Mouse (Mus musculus) thymus, adult 2 months (tissue): ENCODE results near the gene Gm7233. TPM values are rescaled to one million over a fixed set of nuclear protein-coding genes. Genes with fewer than 3 reads are reported as not detected.
"Not testable (repeated sequence)": the region's sequence is repeated elsewhere in the genome, so short reads cannot be mapped to it uniquely, and the experiment has no call there.

Experiments used
- DNase-seq: peaks from one replicate; pipeline ENCODE4 v3.0.0; 2021
- H3K27ac ChIP-seq: fragments of 200-500 bp; 2 replicates; pipeline ENCODE4 v1.5.1; 2012; ENCODE audit warnings: low read length, control low read depth; ENCODE audit not compliant: control insufficient read depth, insufficient read depth
- H3K27me3 ChIP-seq: fragments of 200-500 bp; 2 replicates; pipeline ENCODE4 v1.6.1; 2012; ENCODE audit warnings: mild to moderate bottlenecking, low read length, moderate library complexity, mixed read lengths; ENCODE audit not compliant: control insufficient read depth, insufficient read depth
- H3K36me3 ChIP-seq: fragments of 200-500 bp; 2 replicates; pipeline ENCODE4 v1.6.1; 2012; ENCODE audit warnings: mild to moderate bottlenecking, low read length, moderate library complexity; ENCODE audit not compliant: control insufficient read depth, insufficient read depth
- H3K4me1 ChIP-seq: fragments of 200-500 bp; replicated peaks from 2 replicates; pipeline ENCODE4 v1.6.1; 2012; ENCODE audit warnings: low read length; ENCODE audit not compliant: control insufficient read depth, insufficient read depth
- H3K4me3 ChIP-seq: fragments of 200-500 bp; 2 replicates; pipeline ENCODE4 v1.5.1; 2012; ENCODE audit warnings: mild to moderate bottlenecking, low read length, control low read depth, moderate library complexity; ENCODE audit not compliant: control insufficient read depth, insufficient read depth
- WGBS: fragments of 180-500 bp; shearing (Covaris S2); methylation state at CpG from one replicate; pipeline ENCODE4 v1.1.7; 2018; 5-methylcytosine and 5-hydroxymethylcytosine counted together
- polyA plus RNA-seq: library from polyadenylated mRNA; depleted of rRNA; stranded (reverse); fragments of >200 nt; gene quantifications from 2 replicates; pipeline ENCODE4 v1.2.3, GENCODE M21; 2012; rRNA removed

Gene Gm7233
- polyA plus RNA-seq = not detected in 2 replicates

GRCm38 (mm10) chr14:43179567-43179966 is at the start of gene Gm7233:
TSS of gene Gm7233 (plus strand) at chr14:43179867.
- H3K4me3 ChIP-seq, DNase-seq, H3K27me3 ChIP-seq, H3K36me3 ChIP-seq, H3K27ac ChIP-seq, H3K4me1 ChIP-seq: not testable (repeated sequence)
- 82% methylated on average over 5 of the region's 5 CpGs for WGBS

GRCm38 (mm10) chr14:43167189-43167588 is 12.5 kb upstream of the Gm7233 start:
- not testable (repeated sequence) for H3K4me3 ChIP-seq, DNase-seq, H3K4me1 ChIP-seq, H3K27ac ChIP-seq, H3K27me3 ChIP-seq, H3K36me3 ChIP-seq
- WGBS = 83% methylated on average over 4 of the region's 4 CpGs

GRCm38 (mm10) chr14:43167942-43168341 is 11.7 kb upstream of the Gm7233 start:
- H3K27ac ChIP-seq, H3K4me1 ChIP-seq, DNase-seq, H3K36me3 ChIP-seq, H3K4me3 ChIP-seq, H3K27me3 ChIP-seq: not testable (repeated sequence)
- WGBS = no CpG with 5 or more reads among the region's 10 CpGs

GRCm38 (mm10) chr14:43168573-43169170 is 11.0 kb upstream of the Gm7233 start:
- not testable (repeated sequence) for H3K36me3 ChIP-seq, H3K27me3 ChIP-seq, H3K27ac ChIP-seq, DNase-seq, H3K4me3 ChIP-seq, H3K4me1 ChIP-seq
- WGBS = 54% methylated on average over 1 of the region's 10 CpGs

GRCm38 (mm10) chr14:43235204-43235603 is 55.5 kb downstream of the Gm7233 start, which contains the start of gene Gm8122:
TSS of gene Gm8122 (minus strand) at chr14:43235304.
- not testable (repeated sequence) for H3K4me1 ChIP-seq, DNase-seq, H3K27me3 ChIP-seq, H3K27ac ChIP-seq, H3K36me3 ChIP-seq, H3K4me3 ChIP-seq
- WGBS = 94% methylated on average over 4 of the region's 4 CpGs

Other genes with a start within 250 kb of the Gm7233 start
- gene Gm8082, start 186.2 kb upstream of the Gm7233 start, polyA plus RNA-seq = not detected in 2 replicates
- gene Gm10376, start 164.2 kb upstream of the Gm7233 start, polyA plus RNA-seq = not detected in 2 replicates
- gene Gm8094, start 103.2 kb upstream of the Gm7233 start, polyA plus RNA-seq = not detected in 2 replicates
- not detected in 2 replicates for gene Gm8104, start 79.3 kb upstream of the Gm7233 start, polyA plus RNA-seq
- gene Gm8122, start 55.4 kb downstream of the Gm7233 start, polyA plus RNA-seq = not detected in 2 replicates
- gene Gm8126, start 78.8 kb downstream of the Gm7233 start, polyA plus RNA-seq = 0.07 TPM in 1 of 2 replicates, not detected in the other
- gene Gm9732, start 95.2 kb downstream of the Gm7233 start, polyA plus RNA-seq = not detected in 2 replicates
- gene Gm8127, start 114.0 kb downstream of the Gm7233 start, polyA plus RNA-seq = not detected in 2 replicates
- gene 1700001F09Rik, start 167.9 kb downstream of the Gm7233 start, polyA plus RNA-seq = not detected in 2 replicates
- not detected in 2 replicates for gene Gm8138, start 236.5 kb downstream of the Gm7233 start, polyA plus RNA-seq